Mouse (Mus musculus) bone marrow macrophage, adult 2 months (primary cell): ENCODE measurements around the gene Trim63. TPM values are rescaled to one million over a fixed set of nuclear protein-coding genes. Genes with fewer than 3 reads are reported as not detected.
"Not testable (repeated sequence)": the region's sequence is repeated elsewhere in the genome, so short reads cannot be mapped to it uniquely, and the experiment has no call there.

ENCODE experiments used
- H3K27ac ChIP-seq: 2 replicates; pipeline ENCODE4 v1.5.1; 2012; ENCODE audit warnings: low read depth, low read length; ENCODE audit not compliant: insufficient read depth
- H3K4me1 ChIP-seq: 2 replicates; pipeline ENCODE4 v1.6.1; 2012; ENCODE audit warnings: low read length; ENCODE audit not compliant: control insufficient read depth, insufficient read depth
- H3K4me3 ChIP-seq: 2 replicates; pipeline ENCODE4 v1.5.1; 2012; ENCODE audit warnings: mild to moderate bottlenecking, low read length, moderate library complexity; ENCODE audit not compliant: insufficient read depth
- CTCF ChIP-seq: IDR thresholded peaks from 2 replicates; pipeline ENCODE4 v1.5.1; 2012; ENCODE audit warnings: low read depth, mild to moderate bottlenecking, low read length, moderate library complexity
- POLR2A ChIP-seq: IDR thresholded peaks from 2 replicates; pipeline ENCODE4 v1.6.1; 2012; ENCODE audit warnings: mild to moderate bottlenecking, low read depth, low read length, borderline replicate concordance
- polyA plus RNA-seq: library from polyadenylated mRNA; stranded (reverse); fragments of >200 nt; gene quantifications from 2 replicates; pipeline ENCODE4 v1.2.4, GENCODE M21; 2012; ENCODE audit not compliant: missing spikeins, insufficient read depth, insufficient read length

Trim63 gene
- polyA plus RNA-seq, result not detected in 2 replicates

DNA sequence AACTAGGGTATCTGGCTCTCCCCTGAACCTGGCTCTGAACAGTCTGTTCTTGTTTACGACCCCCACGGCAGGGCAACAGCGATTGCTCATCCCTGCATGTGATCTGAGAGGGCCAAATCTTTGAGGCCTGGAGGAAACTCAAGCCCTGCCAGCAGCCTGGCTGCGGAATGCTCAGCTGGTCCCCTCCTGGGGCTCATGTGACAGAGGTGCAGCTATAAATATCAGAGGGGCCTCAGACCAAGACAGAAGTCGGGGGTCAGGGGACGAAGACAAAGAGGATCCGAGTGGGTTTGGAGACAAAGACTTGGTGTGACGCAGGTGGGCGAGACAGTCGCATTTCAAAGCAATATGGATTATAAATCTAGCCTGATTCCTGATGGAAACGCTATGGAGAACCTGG is at the start of gene Trim63:
TSS of gene Trim63 (plus strand) at position 245 of the 400 bp plus-strand sequence.
- Histone ChIP-seq H3K4me1 (no peaks in the 10 kb centered on the region), H3K4me3 (no peak within 1 kb of the TSS), H3K27ac (no peak within 1 kb of the TSS)
- TF ChIP-seq CTCF (no peak), POLR2A (no peak)

GRCm38 (mm10) chr4:134265860-134266585 is 48.9 kb upstream of the Trim63 start:
- no peak overlapping the region for H3K4me3 ChIP-seq
- H3K4me1 ChIP-seq, result no peaks in the 10 kb centered on the region
- TF ChIP-seq CTCF (no peak), POLR2A (no peak)
- no peak overlapping the region for H3K27ac ChIP-seq

- no peak for TF ChIP-seq CTCF
- no peak for TF ChIP-seq POLR2A
- Histone ChIP-seq H3K4me3 (no peak overlapping the region), H3K27ac (no peak overlapping the region), H3K4me1 (peaks cover 4% of the 10 kb centered on the region; the same call in 1 of the 2 replicates)
Observed at GRCm38 (mm10) chr4:134268102-134268655, 46.7 kb upstream of the Trim63 start.

GRCm38 (mm10) chr4:134269622-134270021 is 45.3 kb upstream of the Trim63 start:
- H3K27ac ChIP-seq, H3K4me1 ChIP-seq, H3K4me3 ChIP-seq: not testable (repeated sequence)

GRCm38 (mm10) chr4:134271979-134272378 is 42.9 kb upstream of the Trim63 start:
- Histone ChIP-seq H3K27ac (no peak overlapping the region), H3K4me3 (no peak overlapping the region), H3K4me1 (peaks cover 4% of the 10 kb centered on the region; the same call in 1 of the 2 replicates)
- TF ChIP-seq CTCF, result no peak
- no peak for TF ChIP-seq POLR2A

DNA sequence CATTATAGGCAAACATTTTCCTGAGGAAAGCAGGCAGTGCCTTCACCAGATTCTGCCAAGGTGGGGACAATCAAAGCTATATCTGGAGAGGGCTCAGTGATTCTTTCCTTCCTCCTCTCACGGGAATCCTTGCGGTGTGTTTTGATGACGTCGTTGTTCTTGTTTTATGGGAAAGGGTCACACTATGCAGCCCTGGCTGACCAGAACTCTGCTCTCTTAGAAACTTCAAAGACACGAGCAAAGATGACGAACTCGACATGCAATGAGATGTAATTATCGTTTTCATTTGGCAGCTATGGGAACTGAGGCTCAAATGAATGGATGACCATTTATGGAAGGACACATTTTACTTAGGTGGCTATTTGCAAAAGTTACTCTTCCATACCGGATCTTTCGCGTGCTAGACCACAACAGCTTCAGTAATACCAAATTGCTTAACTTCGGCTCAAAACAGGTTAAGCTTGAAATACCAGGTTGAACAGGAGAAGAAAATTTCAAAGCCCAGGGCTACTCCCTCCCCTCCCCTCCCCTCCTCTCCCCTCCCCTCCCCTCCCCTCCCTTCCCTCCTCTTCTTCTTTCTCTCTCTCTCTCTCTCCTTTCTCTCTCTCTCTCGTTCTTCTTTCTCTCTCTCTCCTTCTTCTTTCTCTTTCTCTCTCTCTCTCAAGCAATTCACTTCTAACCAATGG is 42.0 kb upstream of the Trim63 start:
- H3K4me3 ChIP-seq, result no peak overlapping the region

GRCm38 (mm10) chr4:134273417-134274345 is 41.2 kb upstream of the Trim63 start:
- TF ChIP-seq CTCF, result no peak
- no peak for TF ChIP-seq POLR2A
- H3K4me3 ChIP-seq, result no peak overlapping the region

More for the DNA sequence above, 42.0 kb upstream of the Trim63 start:
- H3K27ac ChIP-seq, result no peak overlapping the region
- no peak for TF ChIP-seq POLR2A
- no peak for TF ChIP-seq CTCF
- peaks cover 4% of the 10 kb centered on the region; the same call in 1 of the 2 replicates for H3K4me1 ChIP-seq

GRCm38 (mm10) chr4:134284942-134285341 is 30.0 kb upstream of the Trim63 start:
- Histone ChIP-seq H3K4me3 (no peak overlapping the region), H3K27ac (no peak overlapping the region), H3K4me1 (peaks cover 17% of the 10 kb centered on the region)
- TF ChIP-seq POLR2A (no peak), CTCF (no peak)

More at GRCm38 (mm10) chr4:134273417-134274345, 41.2 kb upstream of the Trim63 start:
- Histone ChIP-seq H3K4me1 (peaks cover 4% of the 10 kb centered on the region; the same call in 1 of the 2 replicates), H3K27ac (no peak overlapping the region)

DNA sequence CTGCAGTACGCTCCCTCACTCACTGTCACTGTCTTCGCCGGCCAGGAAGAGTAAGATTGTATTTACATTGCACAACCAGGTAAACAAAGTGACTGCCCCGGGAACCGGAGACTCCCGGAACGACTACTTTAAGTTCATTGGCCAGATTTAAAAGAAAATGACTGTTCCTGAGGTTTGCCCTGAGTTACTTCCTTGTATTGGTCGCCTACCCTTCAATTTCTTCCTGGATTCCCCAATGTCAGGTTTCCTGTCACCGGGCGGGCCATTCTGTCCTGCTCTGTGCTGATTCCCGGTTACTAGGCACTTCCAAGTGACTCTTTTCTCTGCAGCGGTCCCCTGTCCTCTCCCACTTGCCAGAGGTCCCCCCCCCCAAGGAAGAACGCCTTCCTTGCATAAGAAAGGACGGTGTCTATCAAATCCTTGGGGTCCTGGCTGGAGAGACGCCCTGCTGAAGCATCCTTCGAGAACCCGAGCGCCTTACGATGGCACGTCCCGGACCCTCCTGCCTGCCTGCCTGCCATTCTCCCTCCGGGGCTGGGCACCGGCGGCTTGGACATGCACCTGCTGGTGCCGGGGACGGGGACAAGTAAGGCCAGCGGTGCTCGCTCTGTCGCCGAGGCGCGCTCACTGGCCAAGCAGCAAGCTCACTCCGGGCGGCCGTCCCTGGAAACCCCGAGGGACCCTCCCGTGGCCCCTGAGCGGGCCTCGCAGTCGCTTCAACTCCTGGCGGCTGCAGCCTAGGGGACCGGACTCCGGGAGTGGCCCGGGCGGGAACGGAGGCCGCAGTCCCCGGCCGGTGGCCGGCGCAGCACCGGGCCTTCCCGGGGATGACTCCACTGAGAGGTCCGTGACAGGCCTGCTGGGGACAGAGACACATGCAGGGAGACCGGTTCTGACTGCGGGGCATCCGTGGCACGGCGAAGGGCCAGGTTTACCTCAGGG is 28.4 kb upstream of the Trim63 start:
- Histone ChIP-seq H3K27ac (peak overlapping the region; percentile 58), H3K4me1 (peaks cover 20% of the 10 kb centered on the region), H3K4me3 (peak overlapping the region; percentile 99)
- TF ChIP-seq POLR2A (no peak), CTCF (no peak)
